Mouse (Mus musculus) thymus, adult 2 months (tissue): Measurements from ENCODE around the gene Hist1h2an. TPM values are rescaled to one million over a fixed set of nuclear protein-coding genes. Genes with fewer than 3 reads are reported as not detected.
"Not testable (repeated sequence)": the region's sequence is repeated elsewhere in the genome, so short reads cannot be mapped to it uniquely, and the experiment has no call there.

ENCODE experiments used
- DNase-seq: peaks from one replicate; pipeline ENCODE4 v3.0.0; 2021
- H3K27ac ChIP-seq: fragments of 200-500 bp; 2 replicates; pipeline ENCODE4 v1.5.1; 2012; ENCODE audit warnings: low read length, control low read depth; ENCODE audit not compliant: control insufficient read depth, insufficient read depth
- H3K27me3 ChIP-seq: fragments of 200-500 bp; 2 replicates; pipeline ENCODE4 v1.6.1; 2012; ENCODE audit warnings: mild to moderate bottlenecking, low read length, moderate library complexity, mixed read lengths; ENCODE audit not compliant: control insufficient read depth, insufficient read depth
- H3K36me3 ChIP-seq: fragments of 200-500 bp; 2 replicates; pipeline ENCODE4 v1.6.1; 2012; ENCODE audit warnings: mild to moderate bottlenecking, low read length, moderate library complexity; ENCODE audit not compliant: control insufficient read depth, insufficient read depth
- H3K4me1 ChIP-seq: fragments of 200-500 bp; replicated peaks from 2 replicates; pipeline ENCODE4 v1.6.1; 2012; ENCODE audit warnings: low read length; ENCODE audit not compliant: control insufficient read depth, insufficient read depth
- H3K4me3 ChIP-seq: fragments of 200-500 bp; 2 replicates; pipeline ENCODE4 v1.5.1; 2012; ENCODE audit warnings: mild to moderate bottlenecking, low read length, control low read depth, moderate library complexity; ENCODE audit not compliant: control insufficient read depth, insufficient read depth
- CTCF ChIP-seq: fragments of 200-500 bp; IDR thresholded peaks from 2 replicates; pipeline ENCODE4 v1.5.1; 2012; ENCODE audit warnings: mild to moderate bottlenecking, control low read depth, low read length, moderate library complexity, borderline replicate concordance; ENCODE audit not compliant: control insufficient read depth, poor library complexity, insufficient read depth; ENCODE audit errors: extremely low read depth
- POLR2A ChIP-seq: fragments of 200-500 bp; IDR thresholded peaks from 2 replicates; pipeline ENCODE4 v1.6.1; 2012; ENCODE audit warnings: mild to moderate bottlenecking, low read length, control low read depth, moderate library complexity; ENCODE audit not compliant: control insufficient read depth, poor library complexity, insufficient read depth; ENCODE audit errors: extremely low read depth
- WGBS: fragments of 180-500 bp; shearing (Covaris S2); methylation state at CpG from one replicate; pipeline ENCODE4 v1.1.7; 2018; 5-methylcytosine and 5-hydroxymethylcytosine counted together
- polyA plus RNA-seq: library from polyadenylated mRNA; depleted of rRNA; stranded (reverse); fragments of >200 nt; gene quantifications from 2 replicates; pipeline ENCODE4 v1.2.3, GENCODE M21; 2012; rRNA removed

Gene Hist1h2an
- 183 and 223 TPM in 2 replicates for polyA plus RNA-seq

DNA sequence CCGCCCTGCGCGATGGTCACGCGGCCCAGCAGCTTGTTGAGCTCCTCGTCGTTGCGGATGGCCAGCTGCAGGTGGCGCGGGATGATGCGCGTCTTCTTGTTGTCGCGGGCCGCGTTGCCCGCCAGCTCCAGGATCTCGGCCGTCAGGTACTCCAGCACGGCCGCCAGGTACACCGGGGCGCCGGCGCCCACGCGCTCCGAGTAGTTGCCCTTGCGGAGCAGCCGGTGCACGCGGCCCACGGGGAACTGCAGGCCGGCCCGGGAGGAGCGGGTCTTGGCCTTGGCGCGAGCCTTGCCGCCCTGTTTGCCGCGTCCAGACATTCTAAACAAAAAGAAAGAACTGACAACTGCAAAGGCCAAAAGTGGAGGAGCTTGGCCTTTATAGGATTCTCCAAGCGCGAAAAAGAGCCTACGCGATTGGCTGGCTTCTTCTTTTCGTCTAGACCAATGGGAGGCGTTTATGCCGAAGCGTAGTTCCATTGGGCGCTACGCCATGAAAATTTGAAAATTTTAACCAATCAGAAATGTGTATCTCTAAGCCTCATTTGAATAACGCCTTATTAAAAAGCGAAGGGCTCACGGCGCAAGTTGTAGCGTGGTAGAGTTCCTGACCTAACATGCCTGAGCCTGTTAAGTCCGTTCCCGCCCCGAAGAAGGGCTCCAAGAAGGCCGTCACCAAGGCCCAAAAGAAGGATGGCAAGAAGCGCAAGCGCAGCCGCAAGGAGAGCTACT is at the start of gene Hist1h2an, which contains the start of gene Hist1h2bp:
Gene Hist1h2an, minus strand, starts transcription at position 320 of the 731 bp plus-strand sequence.
Gene Hist1h2bp, plus strand, starts transcription at position 563 of the 731 bp plus-strand sequence.
- WGBS: under 1% methylated on average over 42 of the region's 63 CpGs
- H3K27me3 ChIP-seq, H3K4me1 ChIP-seq, H3K36me3 ChIP-seq: not testable (repeated sequence)
- Histone ChIP-seq H3K27ac (peak within 1 kb of the TSS; percentile 89), H3K4me3 (peak within 1 kb of the TSS; percentile 55)
- DNase-seq: peak; percentile 83

DNA sequence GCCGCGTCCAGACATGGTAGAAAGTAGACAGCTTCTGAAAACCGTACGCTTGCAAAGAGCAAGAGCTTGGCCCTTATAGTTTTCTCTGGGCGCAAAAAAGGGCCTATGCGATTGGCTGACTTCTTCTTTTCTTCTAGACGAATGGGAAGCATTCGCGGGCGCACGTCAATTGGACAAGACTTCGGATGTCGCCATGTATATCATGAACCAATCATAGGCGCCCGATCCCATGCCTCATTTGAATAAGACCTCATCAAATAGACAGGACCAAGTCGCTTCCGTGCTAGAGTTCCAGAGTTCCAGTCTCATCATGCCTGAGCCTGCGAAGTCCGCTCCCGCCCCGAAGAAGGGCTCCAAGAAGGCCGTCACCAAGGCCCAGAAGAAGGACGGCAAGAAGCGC is 46.4 kb upstream of the Hist1h2an start, which contains the start of the genes Hist1h2ap and Hist1h2br:
Gene Hist1h2ap, minus strand, starts transcription at position 47 of the 400 bp plus-strand sequence.
Gene Hist1h2br, plus strand, starts transcription at position 283 of the 400 bp plus-strand sequence.
- not testable (repeated sequence) for H3K4me1 ChIP-seq, DNase-seq, H3K36me3 ChIP-seq, H3K4me3 ChIP-seq, H3K27ac ChIP-seq, H3K27me3 ChIP-seq
- WGBS: no CpG with 5 or more reads among the region's 24 CpGs

DNA sequence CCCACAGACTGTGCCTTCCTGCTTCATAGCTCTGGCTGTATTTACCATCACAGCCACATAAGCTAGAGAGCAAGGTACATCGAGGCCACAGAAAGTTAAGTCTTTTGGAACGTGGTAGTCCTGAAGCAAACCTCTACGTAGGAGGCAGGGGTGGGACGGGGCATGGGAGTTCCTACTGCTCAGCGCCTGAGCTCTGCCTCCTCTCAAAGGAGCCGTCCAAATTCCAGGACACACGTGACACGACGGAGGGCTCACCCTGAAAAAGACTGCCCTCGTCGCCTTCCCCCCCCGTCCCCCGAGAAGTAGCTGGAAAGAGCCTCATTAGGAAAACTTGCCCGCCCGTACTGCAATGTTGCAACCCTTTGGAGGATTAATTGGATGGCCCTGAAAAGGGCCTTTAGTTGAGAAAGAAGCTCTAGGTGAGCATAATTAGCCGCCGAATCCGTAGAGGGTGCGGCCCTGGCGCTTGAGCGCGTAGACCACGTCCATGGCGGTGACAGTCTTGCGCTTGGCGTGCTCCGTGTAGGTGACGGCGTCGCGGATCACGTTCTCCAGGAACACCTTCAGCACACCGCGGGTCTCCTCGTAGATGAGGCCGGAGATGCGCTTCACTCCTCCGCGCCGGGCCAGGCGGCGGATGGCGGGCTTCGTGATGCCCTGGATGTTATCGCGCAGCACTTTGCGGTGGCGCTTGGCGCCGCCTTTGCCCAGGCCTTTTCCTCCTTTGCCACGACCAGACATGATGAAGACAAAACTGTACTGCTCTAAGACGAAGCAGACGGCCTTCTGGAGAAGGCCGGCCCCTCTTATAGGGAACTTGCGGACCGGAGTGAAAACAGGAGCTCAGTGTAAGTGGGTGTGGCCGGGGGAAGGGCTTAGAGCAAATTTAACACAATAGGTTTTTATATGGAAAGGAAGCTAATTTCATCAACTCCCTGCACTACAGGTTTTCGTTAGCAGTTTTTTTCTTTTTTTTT is 44.7 kb upstream of the Hist1h2an start, which contains the start of gene Hist1h4n:
Gene Hist1h4n, minus strand, starts transcription at position 779 of the 977 bp plus-strand sequence.
- under 1% methylated on average over 24 of the region's 58 CpGs for WGBS
- not testable (repeated sequence) for H3K4me1 ChIP-seq, H3K27me3 ChIP-seq, H3K36me3 ChIP-seq
- 0 out of 2 replicates have a peak, but pooled peaks have one; percentile 35 for TF ChIP-seq POLR2A
- DNase-seq: peak; percentile 43
- H3K4me3 ChIP-seq: peak within 1 kb of the TSS; percentile 26
- H3K27ac ChIP-seq: peak within 1 kb of the TSS; percentile 43; the same call in 1 of the 2 replicates

DNA sequence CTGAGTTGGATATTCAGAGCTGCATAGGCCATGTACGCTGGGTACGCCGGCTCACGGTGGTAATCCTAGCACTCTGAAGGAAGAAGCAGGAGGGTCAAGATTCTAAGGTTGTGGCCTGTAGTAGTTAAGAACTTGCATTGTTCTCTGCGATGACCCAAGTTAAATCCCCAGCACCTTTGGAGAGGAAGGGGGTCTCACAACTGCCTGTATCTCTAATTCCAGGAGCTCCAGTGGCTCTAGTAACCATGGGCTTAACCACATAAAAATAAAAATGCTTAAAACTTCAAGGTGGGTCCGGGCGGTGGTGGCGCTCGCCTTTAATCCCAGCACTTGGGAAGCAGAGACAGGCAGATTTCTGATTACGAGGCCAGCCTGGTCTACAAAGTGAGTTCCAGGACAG is 43.3 kb upstream of the Hist1h2an start:
- DNase-seq: no peak
- WGBS: 94% methylated on average over 10 of the region's 10 CpGs
- H3K36me3 ChIP-seq: no peaks in the 10 kb centered on the region
- H3K27me3 ChIP-seq: no peaks in the 10 kb centered on the region
- TF ChIP-seq POLR2A (no peak), CTCF (no peak)
- H3K4me1 ChIP-seq: peaks cover 5% of the 10 kb centered on the region
- no peak overlapping the region for H3K27ac ChIP-seq
- H3K4me3 ChIP-seq: no peak overlapping the region

DNA sequence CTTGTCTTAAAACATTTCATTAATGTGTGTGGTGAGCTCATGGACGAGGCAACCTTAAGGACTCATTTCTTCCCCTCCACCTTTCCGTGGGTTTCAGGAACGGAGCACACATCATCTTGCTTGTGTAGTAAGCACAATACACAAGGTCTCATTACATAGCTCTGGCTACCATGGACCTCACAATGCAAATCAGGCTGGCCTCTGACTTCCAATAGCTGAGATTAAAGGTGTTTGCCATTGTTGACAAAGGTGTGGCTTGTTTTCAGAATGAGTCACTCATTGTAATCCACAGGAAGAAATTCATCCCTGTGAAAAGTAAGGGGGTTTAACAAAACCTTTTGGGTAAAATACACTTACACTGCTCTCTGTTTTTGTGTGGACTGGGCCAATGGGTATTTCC is 41.5 kb upstream of the Hist1h2an start:
- H3K36me3 ChIP-seq: no peaks in the 10 kb centered on the region
- peaks cover 5% of the 10 kb centered on the region for H3K4me1 ChIP-seq
- DNase-seq: no peak
- no peak for TF ChIP-seq CTCF
- 97% methylated on average over 3 of the region's 3 CpGs for WGBS
- H3K27me3 ChIP-seq: no peaks in the 10 kb centered on the region
- H3K4me3 ChIP-seq: no peak overlapping the region
- H3K27ac ChIP-seq: no peak overlapping the region

DNA sequence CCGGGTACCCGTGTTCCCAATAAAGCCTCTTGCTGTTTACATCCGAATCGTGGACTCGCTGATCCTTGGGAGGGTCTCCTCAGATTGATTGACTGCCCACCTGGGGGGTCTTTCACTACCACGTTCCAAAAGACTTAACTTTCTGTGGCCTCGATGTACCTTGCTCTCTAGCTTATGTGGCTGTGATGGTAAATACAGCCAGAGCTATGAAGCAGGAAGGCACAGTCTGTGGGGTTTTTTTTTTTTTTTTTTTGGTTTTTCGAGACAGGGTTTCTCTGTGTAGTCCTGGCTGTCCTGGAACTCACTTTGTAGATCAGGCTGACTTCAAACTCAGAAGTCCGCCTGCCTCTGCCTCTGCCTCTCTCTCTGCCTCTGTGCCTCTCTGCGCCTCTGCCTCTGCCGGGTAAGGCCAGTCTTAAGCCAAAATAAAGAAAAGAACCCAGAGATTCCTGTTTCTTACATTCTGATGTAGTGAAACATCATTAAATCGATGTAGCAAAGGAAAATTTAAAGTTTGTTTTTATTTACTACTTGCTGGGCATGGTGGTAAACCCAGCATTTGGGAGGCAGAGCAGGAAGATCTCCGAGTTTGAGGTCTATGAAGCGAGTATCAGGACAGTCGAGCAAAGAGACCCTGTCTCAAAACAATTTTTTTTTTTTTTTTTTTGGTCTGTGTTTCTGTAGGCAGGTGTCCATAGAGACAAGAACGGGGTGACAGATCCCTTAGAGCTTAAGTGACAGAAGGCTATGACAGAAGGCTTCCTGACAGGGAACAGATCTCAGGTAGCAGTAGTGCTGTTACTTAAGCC is 33.3 kb upstream of the Hist1h2an start:
- WGBS: 78% methylated on average over 7 of the region's 16 CpGs
- H3K4me3 ChIP-seq, DNase-seq, H3K36me3 ChIP-seq, H3K27me3 ChIP-seq, H3K4me1 ChIP-seq, H3K27ac ChIP-seq: not testable (repeated sequence)

DNA sequence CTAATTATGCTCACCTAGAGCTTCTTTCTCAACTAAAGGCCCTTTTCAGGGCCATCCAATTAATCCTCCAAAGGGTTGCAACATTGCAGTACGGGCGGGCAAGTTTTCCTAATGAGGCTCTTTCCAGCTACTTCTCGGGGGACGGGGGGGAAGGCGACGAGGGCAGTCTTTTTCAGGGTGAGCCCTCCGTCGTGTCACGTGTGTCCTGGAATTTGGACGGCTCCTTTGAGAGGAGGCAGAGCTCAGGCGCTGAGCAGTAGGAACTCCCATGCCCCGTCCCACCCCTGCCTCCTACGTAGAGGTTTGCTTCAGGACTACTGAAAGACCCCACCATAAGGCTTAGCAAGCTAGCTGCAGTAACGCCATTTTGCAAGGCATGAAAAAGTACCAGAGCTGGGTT is 25.1 kb upstream of the Hist1h2an start:
- H3K4me1 ChIP-seq, H3K36me3 ChIP-seq, DNase-seq, H3K27me3 ChIP-seq: not testable (repeated sequence)
- 0% methylated on average over 14 of the region's 14 CpGs for WGBS
- peak overlapping the region; percentile 31 for H3K4me3 ChIP-seq
- H3K27ac ChIP-seq: peak overlapping the region; percentile 71

DNA sequence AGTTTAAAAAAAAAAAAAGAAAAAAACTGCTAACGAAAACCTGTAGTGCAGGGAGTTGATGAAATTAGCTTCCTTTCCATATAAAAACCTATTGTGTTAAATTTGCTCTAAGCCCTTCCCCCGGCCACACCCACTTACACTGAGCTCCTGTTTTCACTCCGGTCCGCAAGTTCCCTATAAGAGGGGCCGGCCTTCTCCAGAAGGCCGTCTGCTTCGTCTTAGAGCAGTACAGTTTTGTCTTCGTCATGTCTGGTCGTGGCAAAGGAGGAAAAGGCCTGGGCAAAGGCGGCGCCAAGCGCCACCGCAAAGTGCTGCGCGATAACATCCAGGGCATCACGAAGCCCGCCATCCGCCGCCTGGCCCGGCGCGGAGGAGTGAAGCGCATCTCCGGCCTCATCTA is 24.5 kb upstream of the Hist1h2an start, which contains the start of gene Hist1h4m:
Gene Hist1h4m, plus strand, starts transcription at position 208 of the 400 bp plus-strand sequence.
- H3K4me3 ChIP-seq: peak within 1 kb of the TSS; percentile 31
- DNase-seq: peak; percentile 62
- not testable (repeated sequence) for H3K36me3 ChIP-seq, H3K4me1 ChIP-seq, H3K27me3 ChIP-seq
- no CpG with 5 or more reads among the region's 24 CpGs for WGBS
- H3K27ac ChIP-seq: peak within 1 kb of the TSS; percentile 71

DNA sequence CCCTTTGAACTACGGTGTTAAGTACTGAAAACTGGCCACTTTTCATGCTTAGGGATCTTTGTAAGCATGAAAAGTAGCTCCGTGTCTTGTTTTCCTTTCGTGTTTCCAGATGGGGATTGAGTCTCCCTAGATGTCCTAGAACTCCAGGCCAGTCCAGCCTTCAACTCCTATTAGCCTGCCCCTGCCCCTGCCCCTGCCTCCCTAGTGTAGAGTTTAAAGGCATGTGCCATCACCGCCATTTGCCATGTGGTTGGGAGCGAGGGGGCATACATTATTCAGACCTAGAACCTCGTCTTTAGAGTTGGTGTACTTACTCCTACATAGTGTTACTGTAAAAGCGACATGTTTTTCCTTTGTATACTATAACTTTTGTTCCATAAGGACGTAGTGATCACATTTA is 24.1 kb upstream of the Hist1h2an start:
- not testable (repeated sequence) for H3K36me3 ChIP-seq, H3K27ac ChIP-seq, H3K27me3 ChIP-seq, H3K4me1 ChIP-seq, DNase-seq, H3K4me3 ChIP-seq
- WGBS: no CpG with 5 or more reads among the region's 8 CpGs
